Mouse (Mus musculus): Measurements from ENCODE around the gene C77080.

C77080 gene

GRCm38 (mm10) chr4:129237843-129238441 lies 23.3 kb downstream of the C77080 start:
- no peak for DNase-seq

GRCm38 (mm10) chr4:129236236-129236813 lies 24.9 kb downstream of the C77080 start:
- DNase-seq, result no peak

- DNase-seq, result no peak
Observed at GRCm38 (mm10) chr4:129235147-129235546, 26.1 kb downstream of the C77080 start.

GRCm38 (mm10) chr4:129234488-129234887 lies 26.7 kb downstream of the C77080 start:
- DNase-seq, result no peak

GRCm38 (mm10) chr4:129232561-129233360 lies 28.4 kb downstream of the C77080 start:
- no peak for DNase-seq

- DNase-seq, result no peak
Observed at GRCm38 (mm10) chr4:129231594-129232450, 29.4 kb downstream of the C77080 start.

- DNase-seq, result no peak
Observed at GRCm38 (mm10) chr4:129230926-129231325, 30.3 kb downstream of the C77080 start.

GRCm38 (mm10) chr4:129227985-129228381 lies 33.2 kb downstream of the C77080 start:
- no peak for DNase-seq

GRCm38 (mm10) chr4:129227170-129227984 lies 33.8 kb downstream of the C77080 start:
- no peak for DNase-seq

- DNase-seq, result no peak
Observed at GRCm38 (mm10) chr4:129226441-129226963, 34.7 kb downstream of the C77080 start.

- no peak for DNase-seq
Observed at GRCm38 (mm10) chr4:129225315-129225714, 35.9 kb downstream of the C77080 start.

- no peak for DNase-seq
Observed at GRCm38 (mm10) chr4:129223421-129224281, 37.6 kb downstream of the C77080 start.

GRCm38 (mm10) chr4:129222019-129222925 lies 38.9 kb downstream of the C77080 start:
- no peak for DNase-seq

- no peak for DNase-seq
Observed at GRCm38 (mm10) chr4:129221097-129222010, 39.9 kb downstream of the C77080 start.

GRCm38 (mm10) chr4:129220376-129221089 lies 40.7 kb downstream of the C77080 start:
- DNase-seq, result no peak

- DNase-seq, result no peak
Observed at GRCm38 (mm10) chr4:129219198-129219597, 42.0 kb downstream of the C77080 start.

- DNase-seq, result no peak
Observed at GRCm38 (mm10) chr4:129218569-129219175, 42.5 kb downstream of the C77080 start.

- peak; percentile 23 for DNase-seq
Observed at GRCm38 (mm10) chr4:129212486-129212885, 48.7 kb downstream of the C77080 start.
